Mouse (Mus musculus): ENCODE data around the gene Galr2.

- TF ChIP-seq CTCF (IDR thresholded peaks at IDR 0.05; ENCODE audit: extremely low read depth, insufficient read length, insufficient replicate concordance, low read depth, low read length) = no peak
- peak; percentile 92 for TF ChIP-seq POLR2A (IDR thresholded peaks at IDR 0.05; ENCODE audit: low read depth, low read length)
These were observed 42.9 kb upstream of the Galr2 start, which contains the start of gene Evpl for GRCm38 (mm10) chr11:116237742-116238395.

Measured in small intestine, adult 2 months (tissue).